Mouse (Mus musculus): ENCODE measurements at regions not wholly inside any gene's neighbourhood (a gene's known extent, or its start where the extent isn't known, plus 50 kb on each side); places are given as distances from the start of the nearest gene placed in this dataset.

GRCm38 (mm10) chr1:33044388-33044787 lies 497.3 kb upstream of the Gm5415 start:
- no peak for DNase-seq (ENCODE audit: low spot score in 2 of 2)

- DNase-seq (ENCODE audit: low spot score in 2 of 2), result peak in 1 of 2 experiments; percentile 5
These were observed 495.3 kb upstream of the Gm5415 start for GRCm38 (mm10) chr1:33042424-33042823.

DNA sequence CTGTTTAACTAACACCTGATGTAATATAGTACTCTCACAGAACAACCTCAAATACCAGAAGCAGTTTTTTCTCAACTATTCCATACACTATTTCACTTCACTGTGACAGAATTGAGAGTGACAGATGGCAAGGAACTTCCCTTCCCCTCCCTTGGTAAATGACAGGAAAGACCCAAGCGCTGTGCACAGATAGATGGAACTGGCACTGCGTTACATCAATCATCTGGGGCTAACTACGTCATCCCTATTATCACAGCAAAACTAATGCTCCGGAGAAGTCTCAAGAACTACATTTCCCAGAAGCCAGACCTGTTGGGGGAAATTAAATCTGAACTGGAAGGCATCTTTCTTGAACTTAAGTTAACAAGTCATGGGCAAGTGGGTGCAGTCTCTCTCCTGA lies 493.6 kb upstream of the Gm5415 start:
- no peak for DNase-seq (ENCODE audit: low spot score in 2 of 2)

GRCm38 (mm10) chr1:33031991-33032390 lies 484.9 kb upstream of the Gm5415 start:
- DNase-seq (ENCODE audit: low spot score in 2 of 2), result no peak

GRCm38 (mm10) chr1:33026683-33027415 lies 479.8 kb upstream of the Gm5415 start:
- DNase-seq (ENCODE audit: low spot score in 2 of 2), result no peak

DNA sequence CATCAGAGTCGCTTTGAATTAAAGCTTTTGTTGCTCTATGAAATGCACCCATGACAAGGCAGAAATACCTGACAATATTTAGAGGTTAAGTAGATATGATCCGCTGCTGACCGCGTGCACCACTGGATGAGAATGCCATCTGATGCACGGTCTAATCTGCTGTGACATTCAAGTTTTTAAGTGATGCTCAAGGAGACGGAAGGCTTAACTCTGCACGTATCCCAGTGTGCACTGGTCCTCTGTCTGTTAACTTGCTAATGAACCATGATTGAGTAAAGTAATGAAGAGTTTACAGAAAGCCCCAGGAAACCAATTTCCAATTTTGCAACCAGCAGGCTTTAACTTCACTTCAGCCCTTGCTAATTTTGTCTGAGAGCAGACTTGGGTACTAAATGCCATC lies 478.3 kb upstream of the Gm5415 start:
- DNase-seq (ENCODE audit: low spot score in 2 of 2), result no peak

DNA sequence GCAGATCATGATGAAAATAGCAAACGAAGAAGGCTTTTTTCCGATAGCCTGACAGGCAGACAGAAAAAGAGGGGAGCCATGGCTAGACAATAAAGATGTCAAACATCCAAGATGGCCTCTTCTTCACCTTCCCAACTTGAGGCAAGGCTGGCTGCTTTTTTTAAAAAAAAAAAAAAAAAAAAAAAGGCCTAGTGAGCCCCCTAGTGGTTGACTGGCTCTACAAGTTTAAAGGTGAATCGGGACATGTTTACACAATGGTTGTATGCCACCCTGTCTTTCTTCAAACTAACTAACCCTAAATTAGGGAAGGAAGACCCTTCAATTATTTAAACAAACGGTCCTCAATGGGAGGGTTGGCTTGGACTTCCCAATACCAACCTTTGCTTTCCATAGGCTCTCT lies 475.8 kb upstream of the Gm5415 start:
- no peak for DNase-seq (ENCODE audit: low spot score in 2 of 2)

GRCm38 (mm10) chr1:33003992-33004391 lies 456.9 kb upstream of the Gm5415 start:
- DNase-seq (ENCODE audit: low spot score in 2 of 2), result no peak

GRCm38 (mm10) chr1:32964957-32965356 lies 417.9 kb upstream of the Gm5415 start:
- no peak for DNase-seq (ENCODE audit: low spot score in 2 of 2)

- no peak for DNase-seq (ENCODE audit: low spot score in 2 of 2)
These were observed 412.2 kb upstream of the Gm5415 start for GRCm38 (mm10) chr1:32959316-32959715.

DNA sequence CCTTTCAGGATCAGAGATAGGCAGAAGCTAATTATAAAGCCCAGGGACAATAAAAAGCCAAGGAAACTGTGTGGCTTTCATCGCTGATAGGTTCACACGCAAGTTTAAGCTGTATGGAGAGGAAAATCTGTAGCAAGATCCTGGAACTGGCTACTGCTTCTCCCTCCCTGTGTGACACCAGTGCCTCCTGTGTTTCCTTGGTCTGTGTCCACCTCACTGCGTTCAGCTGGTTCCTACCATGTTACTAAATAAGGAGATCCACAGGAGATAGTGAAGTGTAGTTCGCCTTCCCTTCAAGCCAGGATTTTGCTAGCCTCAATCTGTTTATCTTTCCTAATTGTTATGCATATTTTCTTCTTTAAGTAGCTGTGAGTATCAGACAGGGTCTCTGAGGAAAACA lies 399.2 kb upstream of the Gm5415 start:
- DNase-seq (ENCODE audit: low spot score in 2 of 2), result no peak

GRCm38 (mm10) chr1:32930381-32930780 lies 383.3 kb upstream of the Gm5415 start:
- DNase-seq (ENCODE audit: low spot score in 2 of 2), result no peak

- no peak for DNase-seq (ENCODE audit: low spot score in 2 of 2)
These were observed 355.3 kb upstream of the Gm5415 start for GRCm38 (mm10) chr1:32902437-32902836.

GRCm38 (mm10) chr1:32887728-32888127 lies 340.6 kb upstream of the Gm5415 start:
- no peak for DNase-seq (ENCODE audit: low spot score in 2 of 2)

DNA sequence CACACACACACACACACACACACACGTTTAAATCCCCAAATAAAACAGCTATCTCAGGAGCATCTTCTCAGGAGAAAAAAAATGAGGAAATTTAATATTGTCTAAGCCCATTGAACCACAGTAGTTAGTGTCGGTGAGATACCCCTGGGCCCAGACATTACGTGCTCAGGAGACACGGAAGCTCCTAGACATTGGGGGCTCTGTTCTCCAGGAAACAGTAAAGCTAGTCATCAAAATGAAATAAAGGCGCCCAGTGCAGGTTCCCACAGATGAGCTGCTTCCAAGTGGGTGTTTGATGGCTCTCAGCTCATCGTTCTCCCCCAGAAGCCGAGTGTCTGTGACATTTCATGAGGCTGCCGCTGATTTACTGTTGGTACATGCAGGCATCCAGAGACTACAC lies 325.8 kb upstream of the Gm5415 start:
- no peak for DNase-seq (ENCODE audit: low spot score in 2 of 2)

- DNase-seq (ENCODE audit: low spot score in 2 of 2), result no peak
These were observed 319.0 kb upstream of the Gm5415 start for GRCm38 (mm10) chr1:32866111-32866510.

GRCm38 (mm10) chr1:32858040-32858439 lies 310.9 kb upstream of the Gm5415 start:
- DNase-seq (ENCODE audit: low spot score in 2 of 2), result no peak

All from frontal cortex, postnatal 14 days (tissue).